Mouse (Mus musculus) myocyte (in vitro differentiated cells): ENCODE measurements around the gene Pdia5. TPM values are rescaled to one million over a fixed set of nuclear protein-coding genes. Genes with fewer than 3 reads are reported as not detected.

Source experiments
- H3K27me3 ChIP-seq: one replicate; pipeline ENCODE4 v1.6.1; 2011; ENCODE audit not compliant: control insufficient read depth, insufficient read depth, insufficient read length
- H3K36me3 ChIP-seq: one replicate; pipeline ENCODE4 v1.6.1; 2011; ENCODE audit not compliant: control insufficient read depth, insufficient read depth
- H3K4me2 ChIP-seq: one replicate; pipeline ENCODE4 v1.6.1; 2011; ENCODE audit warnings: low read depth, control low read depth
- H3K4me3 ChIP-seq: one replicate; pipeline ENCODE4 v1.5.1; 2011; ENCODE audit warnings: mild to moderate bottlenecking, control low read depth, moderate library complexity
- H3K79me2 ChIP-seq: one replicate; pipeline ENCODE4 v1.6.1; 2011; ENCODE audit not compliant: control insufficient read depth, insufficient read depth
- H3ac ChIP-seq: one replicate; pipeline ENCODE4 v1.6.1; 2011; ENCODE audit not compliant: control insufficient read depth, insufficient read length
- CEBPB ChIP-seq: IDR thresholded peaks from 2 replicates; pipeline ENCODE4 v1.6.1; 2011; ENCODE audit warnings: mild to moderate bottlenecking, moderate library complexity; ENCODE audit not compliant: poor library complexity, insufficient read depth, severe bottlenecking
- E2F4 ChIP-seq: IDR thresholded peaks from one replicate; pipeline ENCODE4 v1.6.1; 2011; ENCODE audit warnings: mild to moderate bottlenecking, control low read depth, moderate library complexity; ENCODE audit not compliant: insufficient read depth
- MAX ChIP-seq: IDR thresholded peaks from one replicate; pipeline ENCODE4 v1.6.1; 2011; ENCODE audit warnings: low read depth, mild to moderate bottlenecking, control low read depth
- MYOD1 ChIP-seq, 3 experiments: IDR thresholded peaks; one replicate each; pipeline ENCODE4 v1.6.1; 2011; ENCODE audit warnings: control low read depth in 2 of 3, low read depth in 2 of 3, mild to moderate bottlenecking in 2 of 3, moderate library complexity in 1 of 3; ENCODE audit not compliant: insufficient read length in 2 of 3, control insufficient read depth in 1 of 3
- MYOG ChIP-seq, 3 experiments: IDR thresholded peaks; one replicate each; pipeline ENCODE4 v1.6.1; 2011; ENCODE audit warnings: control low read depth in 2 of 3, low read depth in 2 of 3, mild to moderate bottlenecking in 2 of 3; ENCODE audit not compliant: insufficient read length in 2 of 3, control insufficient read depth in 1 of 3, insufficient read depth in 1 of 3
- POLR2A ChIP-seq: IDR thresholded peaks from one replicate; pipeline ENCODE4 v1.6.1; 2011; ENCODE audit warnings: low read depth, mild to moderate bottlenecking, control low read depth, moderate library complexity; ENCODE audit not compliant: insufficient read length
- POLR2AphosphoS2 ChIP-seq: IDR thresholded peaks from one replicate; pipeline ENCODE4 v1.6.1; 2011; ENCODE audit warnings: low read depth, control low read depth; ENCODE audit not compliant: insufficient read length
- REST ChIP-seq: IDR thresholded peaks from one replicate; pipeline ENCODE4 v1.6.1; 2011; ENCODE audit warnings: mild to moderate bottlenecking, control low read depth, moderate library complexity; ENCODE audit not compliant: insufficient read depth, insufficient read length
- SRF ChIP-seq: IDR thresholded peaks from one replicate; pipeline ENCODE4 v1.6.1; 2011; ENCODE audit warnings: low read depth; ENCODE audit not compliant: control insufficient read depth, insufficient read length
- TCF12 ChIP-seq: IDR thresholded peaks from one replicate; pipeline ENCODE4 v1.6.1; 2011; ENCODE audit warnings: mild to moderate bottlenecking, control low read depth; ENCODE audit not compliant: poor library complexity, insufficient read depth, severe bottlenecking
- TCF3 ChIP-seq: IDR thresholded peaks from one replicate; pipeline ENCODE4 v1.6.1; 2011; ENCODE audit warnings: low read depth, control low read depth; ENCODE audit not compliant: insufficient read length
- USF1 ChIP-seq: IDR thresholded peaks from one replicate; pipeline ENCODE4 v1.6.1; 2011; ENCODE audit warnings: low read depth, mild to moderate bottlenecking, control low read depth, moderate library complexity
- polyA plus RNA-seq: library from polyadenylated mRNA; unstranded; fragments of >200 nt; fragmentation: generic; extraction: Trizol; gene quantifications from one replicate; pipeline ENCODE4 v1.2.1, GENCODE M21; 2012; ENCODE audit warnings: missing spikeins

Pdia5 gene
- polyA plus RNA-seq, 1 experiment = 16.2 TPM

GRCm38 (mm10) chr16:35484526-35485233 lies 6.0 kb downstream of the Pdia5 start:
- Histone ChIP-seq H3K79me2 (no peaks in the 10 kb centered on the region), H3K27me3 (no peaks in the 10 kb centered on the region), H3K4me2 (no peak overlapping the region), H3K36me3 (no peaks in the 10 kb centered on the region), H3ac (no peak overlapping the region), H3K4me3 (no peak overlapping the region)
- TF ChIP-seq MAX = no peak
- no peak for TF ChIP-seq POLR2A
- TF ChIP-seq TCF12 = no peak
- TF ChIP-seq MYOG (IDR thresholded peaks at IDR 0.05; ENCODE audit: control insufficient read depth in 1 of 3, insufficient read depth in 1 of 3, insufficient read length in 2 of 3, low read depth in 2 of 3) = no peak
- TF ChIP-seq REST = no peak
- TF ChIP-seq TCF3 = no peak

DNA sequence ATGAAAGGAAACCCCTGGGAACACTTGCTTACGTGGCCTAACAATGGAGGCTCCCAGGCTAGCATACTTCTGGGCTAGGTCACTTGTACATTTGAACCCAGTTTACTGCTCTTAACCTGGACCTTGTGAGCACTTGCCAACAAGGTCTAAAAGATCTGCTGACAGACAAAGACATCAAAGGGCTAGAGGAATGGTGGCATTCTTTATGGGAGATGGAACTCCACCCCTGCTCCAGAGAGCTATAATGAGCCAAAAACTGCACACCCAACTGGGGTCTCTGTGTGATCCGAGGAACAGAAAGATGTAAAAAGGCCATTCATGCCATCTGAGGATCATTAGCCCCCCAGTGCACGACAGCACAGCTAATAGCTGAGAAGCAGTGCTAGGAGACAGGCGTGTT lies 6.6 kb downstream of the Pdia5 start:
- H3K4me3 ChIP-seq = no peak overlapping the region
- no peaks in the 10 kb centered on the region for H3K79me2 ChIP-seq
- H3K27me3 ChIP-seq = no peaks in the 10 kb centered on the region
- H3ac ChIP-seq = no peak overlapping the region
- no peak for TF ChIP-seq E2F4
- TF ChIP-seq MYOG (IDR thresholded peaks at IDR 0.05; ENCODE audit: control insufficient read depth in 1 of 3, insufficient read depth in 1 of 3, insufficient read length in 2 of 3, low read depth in 2 of 3) = no peak
- no peak for TF ChIP-seq REST
- TF ChIP-seq MAX = no peak
- no peak for TF ChIP-seq TCF3
- no peak for TF ChIP-seq POLR2AphosphoS2
- H3K36me3 ChIP-seq = no peaks in the 10 kb centered on the region
- no peak overlapping the region for H3K4me2 ChIP-seq

- Histone ChIP-seq H3ac (no peak overlapping the region), H3K36me3 (no peaks in the 10 kb centered on the region), H3K4me2 (no peak overlapping the region), H3K4me3 (no peak overlapping the region), H3K27me3 (no peaks in the 10 kb centered on the region), H3K79me2 (no peaks in the 10 kb centered on the region)
- no peak for TF ChIP-seq TCF12
- no peak for TF ChIP-seq POLR2AphosphoS2
- TF ChIP-seq USF1 = no peak
- no peak for TF ChIP-seq MAX
- no peak for TF ChIP-seq POLR2A
Measured at GRCm38 (mm10) chr16:35479301-35479700, 11.4 kb downstream of the Pdia5 start.

- no peak overlapping the region for H3K4me2 ChIP-seq
- no peak overlapping the region for H3K4me3 ChIP-seq
- no peaks in the 10 kb centered on the region for H3K27me3 ChIP-seq
- no peak overlapping the region for H3ac ChIP-seq
- no peaks in the 10 kb centered on the region for H3K36me3 ChIP-seq
- H3K79me2 ChIP-seq = no peaks in the 10 kb centered on the region
- TF ChIP-seq MYOD1 (IDR thresholded peaks at IDR 0.05; ENCODE audit: control insufficient read depth in 1 of 3, insufficient read length in 2 of 3, low read depth in 2 of 3) = no peak
- TF ChIP-seq POLR2A = no peak
- TF ChIP-seq E2F4 = no peak
- no peak for TF ChIP-seq MAX
- no peak for TF ChIP-seq TCF12
- no peak for TF ChIP-seq TCF3
- no peak for TF ChIP-seq SRF
- no peak for TF ChIP-seq POLR2AphosphoS2
- no peak for TF ChIP-seq MYOG (IDR thresholded peaks at IDR 0.05; ENCODE audit: control insufficient read depth in 1 of 3, insufficient read depth in 1 of 3, insufficient read length in 2 of 3, low read depth in 2 of 3)
- TF ChIP-seq USF1 = no peak
- TF ChIP-seq REST = no peak
- TF ChIP-seq CEBPB = no peak
Measured at GRCm38 (mm10) chr16:35477273-35477672, 13.4 kb downstream of the Pdia5 start.

GRCm38 (mm10) chr16:35472569-35473275 lies 18.0 kb downstream of the Pdia5 start:
- no peaks in the 10 kb centered on the region for H3K79me2 ChIP-seq
- no peaks in the 10 kb centered on the region for H3K27me3 ChIP-seq
- H3ac ChIP-seq = no peak overlapping the region
- no peak overlapping the region for H3K4me3 ChIP-seq
- TF ChIP-seq TCF12 = no peak
- TF ChIP-seq SRF = no peak
- no peak for TF ChIP-seq POLR2A
- TF ChIP-seq MYOG (IDR thresholded peaks at IDR 0.05; ENCODE audit: control insufficient read depth in 1 of 3, insufficient read depth in 1 of 3, insufficient read length in 2 of 3, low read depth in 2 of 3) = no peak
- no peak for TF ChIP-seq POLR2AphosphoS2
- no peak for TF ChIP-seq MAX
- no peak overlapping the region for H3K4me2 ChIP-seq
- H3K36me3 ChIP-seq = no peaks in the 10 kb centered on the region
